Mouse (Mus musculus) liver, postnatal 0 days (tissue): ENCODE measurements around the gene Cenps. TPM values are rescaled to one million over a fixed set of nuclear protein-coding genes. Genes with fewer than 3 reads are reported as not detected.
A peak's percentile ranks its signal among the peaks of the same experiment; 100 is the strongest.

ENCODE experiments used
- ATAC-seq: fragments of 200-750 bp; cut with Nextera tagmentation; 2 replicates; pipeline ENCODE4 v1.8.0; 2017; ENCODE audit warnings: mild to moderate bottlenecking, moderate library complexity
- DNase-seq: peaks from one replicate; pipeline ENCODE4 v3.0.0-alpha.2; 2016
- H3K27ac ChIP-seq: fragments of 300-500 bp; sonication (generic); 2 replicates; pipeline ENCODE4 v1.5.1; 2014; ENCODE audit warnings: antibody characterized with exemption, moderate library complexity, mild to moderate bottlenecking, low read depth
- H3K27me3 ChIP-seq: fragments of 300-500 bp; sonication (generic); 2 replicates; pipeline ENCODE4 v1.6.1; 2014; ENCODE audit warnings: low read length, control low read depth, mixed read lengths; ENCODE audit not compliant: insufficient read depth
- H3K36me3 ChIP-seq: fragments of 300-500 bp; sonication (generic); replicated peaks from 2 replicates; pipeline ENCODE4 v1.6.1; 2014; ENCODE audit warnings: mild to moderate bottlenecking, control low read depth, low read length, moderate library complexity, mixed read lengths; ENCODE audit not compliant: insufficient read depth
- H3K4me1 ChIP-seq: fragments of 300-500 bp; sonication (generic); 2 replicates; pipeline ENCODE4 v1.6.1; 2014; ENCODE audit warnings: antibody characterized with exemption, mild to moderate bottlenecking, control low read depth; ENCODE audit not compliant: insufficient read depth
- H3K4me2 ChIP-seq: fragments of 300-500 bp; sonication (generic); 2 replicates; pipeline ENCODE4 v1.6.1; 2014; ENCODE audit warnings: low read depth, mild to moderate bottlenecking, low read length, moderate library complexity, mixed read lengths
- H3K4me3 ChIP-seq: fragments of 300-500 bp; sonication (generic); 2 replicates; pipeline ENCODE4 v1.5.1; 2014; ENCODE audit warnings: low read depth, low read length
- H3K9ac ChIP-seq: fragments of 300-500 bp; sonication (generic); replicated peaks from 2 replicates; pipeline ENCODE4 v1.6.1; 2014; ENCODE audit warnings: mild to moderate bottlenecking, moderate library complexity
- H3K9me3 ChIP-seq: fragments of 300-500 bp; sonication (generic); 2 replicates; pipeline ENCODE4 v1.6.1; 2016; ENCODE audit warnings: mild to moderate bottlenecking, control low read depth, low read length, mixed read lengths
- CTCF ChIP-seq: sonication (generic); IDR thresholded peaks from 2 replicates; pipeline ENCODE4 v1.5.1; 2016; ENCODE audit warnings: antibody characterized with exemption, low read depth
- EP300 ChIP-seq: IDR thresholded peaks from 2 replicates; pipeline ENCODE4 v1.6.1; 2016; ENCODE audit warnings: antibody characterized with exemption, low read depth, mild to moderate bottlenecking
- WGBS: fragments of 180-500 bp; shearing (Covaris S2); extraction: QIAGEN DNeasy Blood & Tissue Kit; methylation state at CpG from one replicate; pipeline ENCODE4 v1.1.7; 2014; ENCODE audit not compliant: insufficient replicate concordance; 5-methylcytosine and 5-hydroxymethylcytosine counted together
- polyA plus RNA-seq: library from polyadenylated mRNA; unstranded; fragments of >200 nt; fragmentation: Nextera tagmentation; extraction: Ambion mirVana; gene quantifications from 2 replicates; pipeline ENCODE4 v1.2.1, GENCODE M21; 2015

Gene Cenps
- polyA plus RNA-seq, 1 experiment from 2014 or later = 8.4 TPM

DNA sequence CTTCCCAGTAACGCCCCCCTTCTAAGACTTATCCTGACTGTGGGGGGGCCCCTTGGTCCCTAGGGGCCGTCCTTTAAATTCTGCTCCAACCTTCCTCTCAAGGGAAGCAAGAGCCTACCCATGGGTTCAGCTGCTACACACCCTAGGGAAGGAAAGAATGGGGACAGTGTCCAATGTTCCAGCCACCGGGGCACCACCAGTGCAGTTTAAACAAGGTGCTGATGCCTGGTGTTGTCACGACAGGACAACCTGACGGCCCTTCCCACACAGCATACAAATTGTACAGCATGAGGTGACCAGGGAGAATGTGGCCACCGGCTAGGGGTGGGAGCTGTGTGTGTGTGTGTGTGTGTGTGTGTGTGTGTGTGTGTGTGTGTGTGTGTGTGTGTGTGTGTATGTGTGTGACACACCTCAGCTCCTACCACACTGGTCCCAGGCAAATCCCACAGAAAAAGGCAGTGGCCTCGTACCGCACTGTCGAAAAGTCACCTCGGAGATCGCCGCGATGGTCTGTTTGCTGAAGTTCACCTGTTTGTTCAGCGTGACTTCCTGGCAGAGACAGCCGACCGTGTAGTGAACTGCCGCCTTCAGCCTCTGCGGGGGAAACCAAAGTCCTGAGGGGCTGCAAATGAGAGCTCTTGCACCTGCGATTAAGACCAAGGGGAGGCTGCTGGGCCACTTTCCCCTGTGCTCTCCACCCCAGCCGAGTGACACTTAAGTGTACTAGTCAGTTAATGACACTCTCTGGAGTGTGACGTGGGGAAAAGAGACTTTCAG is 5.5 kb downstream of the Cenps start:
- ATAC-seq = peak; percentile 51
- Histone ChIP-seq H3K27ac (peak overlapping the region; percentile 24; the same call in 1 of the 2 replicates), H3K36me3 (0 out of 2 replicates have a peak, but pooled peaks cover 2% of the 10 kb centered on the region), H3K9ac (no peak overlapping the region), H3K9me3 (no peaks in the 10 kb centered on the region), H3K27me3 (no peaks in the 10 kb centered on the region), H3K4me3 (no peak overlapping the region), H3K4me1 (peaks cover 8% of the 10 kb centered on the region), H3K4me2 (peak overlapping the region; percentile 27; the same call in 1 of the 2 replicates)
- WGBS = 62% methylated on average over 21 of the region's 21 CpGs
- no peak for TF ChIP-seq CTCF
- no peak for TF ChIP-seq EP300
- peak; percentile 54 for DNase-seq

DNA sequence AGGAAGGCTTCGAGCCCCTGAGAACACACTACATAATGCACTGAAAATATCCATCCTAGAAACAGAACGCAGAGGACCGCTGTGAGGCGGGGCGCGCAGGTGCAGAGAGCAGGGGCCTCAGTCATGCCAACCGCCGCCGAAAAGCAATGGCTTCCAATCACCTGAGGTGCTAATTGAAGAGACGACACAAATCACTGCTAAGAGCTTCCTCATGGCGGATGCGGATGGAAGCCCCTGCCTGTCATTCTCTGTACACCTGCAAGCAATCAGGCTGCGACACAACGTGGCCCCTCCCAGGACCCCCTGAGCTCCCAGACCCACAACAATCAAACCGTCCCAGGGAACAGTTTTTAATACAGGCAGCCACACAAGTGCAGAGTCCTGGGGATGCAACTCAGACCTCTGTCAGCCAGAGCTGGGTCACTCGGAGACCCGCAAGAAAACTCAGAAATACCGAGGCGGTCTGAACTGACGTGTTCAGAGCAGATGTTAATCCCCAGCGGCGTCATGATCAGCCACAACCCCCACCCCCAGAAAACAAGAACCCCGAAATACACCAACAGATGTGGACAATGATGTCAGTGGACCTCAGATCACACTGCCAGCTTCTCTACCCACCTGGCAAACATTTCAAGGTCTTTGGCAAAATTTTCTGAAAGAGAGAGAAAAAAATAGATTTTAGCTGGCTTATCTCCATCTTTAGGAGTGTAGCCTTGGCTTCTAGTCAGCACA is 6.2 kb downstream of the Cenps start:
- H3K36me3 ChIP-seq = 0 out of 2 replicates have a peak, but pooled peaks cover 2% of the 10 kb centered on the region
- DNase-seq (no peak), ATAC-seq (no peak)

DNA sequence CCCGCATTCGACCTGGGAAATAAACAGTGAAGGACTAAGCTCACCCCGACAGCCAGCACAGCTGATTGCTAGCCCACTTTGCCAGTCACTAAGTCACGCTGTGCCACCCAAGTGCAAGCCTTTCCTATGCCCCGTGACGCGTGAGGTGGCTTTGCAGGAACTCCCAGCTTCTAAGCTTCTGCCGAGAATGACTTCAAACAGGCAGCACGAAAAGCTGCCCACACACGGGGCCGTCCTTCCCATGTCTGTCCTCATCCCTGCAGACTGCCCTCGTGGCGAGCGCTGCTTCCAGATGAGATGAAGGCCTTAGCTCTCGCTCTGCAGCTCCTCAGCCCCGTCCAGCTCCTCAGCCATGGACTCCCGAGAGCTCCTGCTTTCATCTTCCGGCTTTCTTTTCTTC is 9.0 kb downstream of the Cenps start:
- ATAC-seq = no peak
- no peak for TF ChIP-seq EP300
- no peak for TF ChIP-seq CTCF
- DNase-seq = no peak
- Histone ChIP-seq H3K4me3 (no peak overlapping the region), H3K4me2 (no peak overlapping the region), H3K27me3 (no peaks in the 10 kb centered on the region), H3K9ac (no peak overlapping the region), H3K4me1 (no peaks in the 10 kb centered on the region; the same call in 1 of the 2 replicates), H3K9me3 (no peaks in the 10 kb centered on the region), H3K27ac (no peak overlapping the region), H3K36me3 (0 out of 2 replicates have a peak, but pooled peaks cover 2% of the 10 kb centered on the region)
- WGBS = 68% methylated on average over 18 of the region's 18 CpGs

More for the DNA sequence above, 6.2 kb downstream of the Cenps start:
- no peak overlapping the region for H3K4me3 ChIP-seq
- no peaks in the 10 kb centered on the region; the same call in 1 of the 2 replicates for H3K4me1 ChIP-seq
- H3K27me3 ChIP-seq = no peaks in the 10 kb centered on the region
- no peak for TF ChIP-seq CTCF
- TF ChIP-seq EP300 = no peak
- 85% methylated on average over 23 of the region's 23 CpGs for WGBS
- H3K9ac ChIP-seq = no peak overlapping the region
- no peak overlapping the region for H3K4me2 ChIP-seq
- H3K9me3 ChIP-seq = no peaks in the 10 kb centered on the region
- no peak overlapping the region for H3K27ac ChIP-seq

DNA sequence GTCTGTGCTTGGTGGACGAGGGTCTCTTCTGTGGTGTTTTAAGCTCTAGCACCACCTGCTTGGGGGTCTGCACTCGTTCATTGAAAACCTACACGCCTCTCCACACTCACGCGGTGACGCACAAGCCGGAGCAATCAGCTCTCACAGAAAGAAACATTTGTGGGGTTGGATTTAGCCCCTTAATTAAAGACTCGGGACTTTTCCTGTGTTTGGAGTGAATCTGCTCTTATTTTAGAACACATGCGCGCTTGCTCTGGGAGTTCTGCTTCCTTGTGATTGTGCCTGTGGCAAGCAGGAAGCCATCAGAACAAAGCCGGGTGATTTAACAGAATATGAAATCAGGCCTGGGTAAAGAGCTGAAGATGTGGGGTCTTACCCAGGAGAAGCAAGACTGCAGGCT is 10.8 kb downstream of the Cenps start, which contains the start of gene Cort:
TSS of gene Cort (minus strand) at position 101 of the 400 bp plus-strand sequence.
- H3K9ac ChIP-seq = no peak within 1 kb of the TSS
- H3K4me1 ChIP-seq = no peaks in the 10 kb centered on the region
- no peaks in the 10 kb centered on the region for H3K9me3 ChIP-seq
- TF ChIP-seq CTCF = no peak
- TF ChIP-seq EP300 = no peak
- no peak for DNase-seq
- no peak within 1 kb of the TSS for H3K4me3 ChIP-seq
- WGBS = 76% methylated on average over 11 of the region's 11 CpGs
- H3K27me3 ChIP-seq = no peaks in the 10 kb centered on the region
- no peak for ATAC-seq
- H3K36me3 ChIP-seq = 0 out of 2 replicates have a peak, but pooled peaks cover 2% of the 10 kb centered on the region
- no peak within 1 kb of the TSS for H3K27ac ChIP-seq
- H3K4me2 ChIP-seq = no peak within 1 kb of the TSS

DNA sequence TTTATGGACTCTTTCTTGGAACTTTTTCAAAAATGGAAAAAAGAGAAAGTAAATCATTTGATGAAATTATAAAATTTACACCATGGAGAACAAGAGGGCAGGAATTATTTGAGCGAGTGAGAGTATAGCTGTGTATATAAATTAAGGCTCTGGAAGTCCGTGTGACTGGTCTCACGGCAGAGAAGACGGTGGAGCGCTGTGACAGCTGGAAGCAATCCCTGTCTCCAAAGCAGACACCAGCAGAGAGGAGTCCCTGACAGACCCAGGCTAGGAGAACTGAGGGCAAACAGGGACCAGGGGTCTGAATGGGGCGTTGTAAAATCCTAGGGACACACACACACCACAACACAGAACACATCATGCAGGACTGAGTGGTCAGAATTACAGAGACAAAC is 11.3 kb downstream of the Cenps start:
- Histone ChIP-seq H3K36me3 (0 out of 2 replicates have a peak, but pooled peaks cover 2% of the 10 kb centered on the region), H3K4me2 (no peak overlapping the region), H3K9ac (no peak overlapping the region), H3K4me3 (no peak overlapping the region), H3K9me3 (no peaks in the 10 kb centered on the region), H3K4me1 (no peaks in the 10 kb centered on the region), H3K27ac (no peak overlapping the region), H3K27me3 (no peaks in the 10 kb centered on the region)
- DNase-seq (no peak), ATAC-seq (no peak)
- TF ChIP-seq CTCF (no peak), EP300 (no peak)
- WGBS = 85% methylated on average over 6 of the region's 6 CpGs
